Mouse (Mus musculus) kidney, adult 2 months (tissue): Measurements from ENCODE around the gene Rnf186.

Experiments used
- CTCF ChIP-seq: fragments of 200-500 bp; conservative IDR thresholded peaks from 2 replicates; pipeline ENCODE4 v1.5.1; 2011; ENCODE audit warnings: low read depth, mild to moderate bottlenecking, control low read depth, low read length, moderate library complexity, mixed read lengths; ENCODE audit not compliant: insufficient read depth, insufficient read length
- POLR2A ChIP-seq: fragments of 200-500 bp; IDR thresholded peaks from one replicate; pipeline ENCODE4 v1.6.1; 2011; ENCODE audit warnings: low read depth, low read length, control low read depth

DNA sequence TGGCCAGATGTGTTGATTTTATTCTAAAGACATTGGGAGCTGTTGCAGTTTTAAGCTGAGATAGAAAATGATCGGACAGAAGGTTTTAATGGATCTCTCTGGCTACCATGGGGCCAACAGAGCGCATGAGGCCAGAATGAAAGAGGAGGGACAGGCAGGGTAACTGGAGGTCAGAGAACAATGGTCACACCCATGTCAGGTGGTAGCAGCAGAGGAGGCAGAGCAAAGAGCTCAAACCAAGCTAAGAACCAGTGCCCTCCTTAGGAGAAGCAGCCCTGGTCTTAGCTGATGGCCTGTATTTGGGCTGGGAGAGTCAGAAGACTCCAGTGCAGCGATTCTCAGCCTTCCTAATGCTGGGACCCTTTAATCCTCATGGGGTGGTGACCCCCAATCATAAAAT is 40.4 kb downstream of the Rnf186 start:
- no peak for TF ChIP-seq CTCF
- no peak for TF ChIP-seq POLR2A
